ENCODE assay signal across 9 mouse cellular contexts in the genomic region with DNA sequence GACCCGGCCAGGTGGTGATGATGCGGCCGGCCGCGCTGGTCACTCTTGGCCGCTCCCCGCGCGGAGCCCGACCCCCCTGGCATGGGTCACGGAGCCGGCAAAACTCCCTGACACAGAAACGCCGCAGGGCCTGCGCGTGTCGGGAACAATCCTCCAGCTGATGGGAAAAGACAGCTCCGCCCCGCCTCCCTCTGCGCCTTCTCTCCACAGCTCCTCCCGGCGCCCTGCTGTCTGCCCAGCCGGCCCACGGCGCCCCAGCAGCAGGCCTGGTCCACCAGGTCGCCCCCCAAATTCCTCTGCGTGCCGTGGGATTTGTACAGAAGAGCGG. TPM values are rescaled to one million over a fixed set of nuclear protein-coding genes. Genes with fewer than 3 reads are reported as not detected.
DNase-seq lines count a peak whose midpoint lies in the region; ATAC-seq lines count a peak whose summit lies in the region.
"Had no signal": no experiment of that assay in that cellular context is flagged by ENCODE, and none has a peak within 500 bp of the region (broad histone marks: within the 10 kb centered on the region; RNA-seq: fewer than 3 reads in every experiment).

No protein-coding gene starts in this region.

- H3K4me1 ChIP-seq in heart, embryonic 16.5 days (ENCODE audit: control insufficient read depth, insufficient read depth, low read length): peaks cover 10% of the 10 kb centered on the region; the same call in 1 of the 2 replicates
- peaks cover 43% of the 10 kb centered on the region for H3K4me1 ChIP-seq in embryonic facial prominence, embryonic 10.5 days
- H3K4me1 ChIP-seq in intestine, embryonic 16.5 days (ENCODE audit: control insufficient read depth, insufficient read depth, low read length): peaks cover 11% of the 10 kb centered on the region; the same call in 1 of the 2 replicates

- H3K4me3 ChIP-seq in heart, embryonic 16.5 days (ENCODE audit: low read length): peak overlapping the region; percentile 49
- H3K4me3 ChIP-seq in embryonic facial prominence, embryonic 10.5 days: peak overlapping the region; percentile 63
- peak overlapping the region; percentile 42 for H3K4me3 ChIP-seq in intestine, embryonic 16.5 days (ENCODE audit: low read length)

- no peak overlapping the region for H3K27ac ChIP-seq in heart, embryonic 16.5 days (ENCODE audit: low read length)
- peak overlapping the region; percentile 71 for H3K27ac ChIP-seq in embryonic facial prominence, embryonic 10.5 days (replicated peaks)
- no peak overlapping the region for H3K27ac ChIP-seq in intestine, embryonic 16.5 days (ENCODE audit: low read length)

- H3K27me3 ChIP-seq in heart, embryonic 16.5 days (ENCODE audit: control insufficient read depth, insufficient read depth, low read length): peaks cover 77% of the 10 kb centered on the region
- peaks cover 90% of the 10 kb centered on the region for H3K27me3 ChIP-seq in embryonic facial prominence, embryonic 10.5 days (replicated peaks; ENCODE audit: low read depth, poor library complexity, severe bottlenecking)
- H3K27me3 ChIP-seq in intestine, embryonic 16.5 days (replicated peaks; ENCODE audit: control insufficient read depth, insufficient read depth, low read length): peaks cover 73% of the 10 kb centered on the region

- H3K9ac ChIP-seq in heart, embryonic 16.5 days (ENCODE audit: low read length): peak overlapping the region; percentile 60; the same call in 1 of the 2 replicates
- H3K9ac ChIP-seq in intestine, embryonic 16.5 days (ENCODE audit: low read depth, low read length): no peak overlapping the region

- WGBS in heart, embryonic 16.5 days: 1% methylated on average over 29 of the region's 29 CpGs
- under 1% methylated on average over 29 of the region's 29 CpGs for WGBS in embryonic facial prominence, embryonic 10.5 days
- WGBS in intestine, embryonic 16.5 days: under 1% methylated on average over 29 of the region's 29 CpGs

- ATAC-seq in heart, embryonic 16.5 days (replicated peaks; ENCODE audit: extremely low read depth, insufficient read depth, low FRiP score): no peak
- ATAC-seq in intestine, embryonic 16.5 days: no peak
- ATAC-seq in inflammation-experienced regulatory T-cells, adult 6 months: no peak

- peak overlapping the region; percentile 75 for H3K4me2 ChIP-seq in heart, embryonic 16.5 days (ENCODE audit: low read depth, low read length)
- peak overlapping the region; percentile 65 for H3K4me2 ChIP-seq in intestine, embryonic 16.5 days (ENCODE audit: low read depth, low read length)

- H3K36me3 ChIP-seq in heart, embryonic 16.5 days (ENCODE audit: control insufficient read depth, insufficient read depth): no peaks in the 10 kb centered on the region
- no peaks in the 10 kb centered on the region for H3K36me3 ChIP-seq in embryonic facial prominence, embryonic 10.5 days (replicated peaks)
- H3K36me3 ChIP-seq in intestine, embryonic 16.5 days (ENCODE audit: control insufficient read depth, insufficient read depth, low read length): no peaks in the 10 kb centered on the region

- no peak for DNase-seq in heart, adult 9 months (ENCODE audit: low spot score in 2 of 2)
- DNase-seq in embryonic facial prominence, embryonic 10.5 days (ENCODE audit: low spot score): peak; percentile 73
- peak; percentile 4 for DNase-seq in lung, postnatal 14 days
- no peak for DNase-seq in spleen, postnatal 4 days (ENCODE audit: low spot score in 2 of 2)
- no peak for DNase-seq in gastrocnemius, postnatal 4 days (ENCODE audit: low spot score in 2 of 2)

- no peaks in the 10 kb centered on the region for H3K9me3 ChIP-seq in heart, embryonic 16.5 days (replicated peaks; ENCODE audit: control insufficient read depth, low read length)
- H3K9me3 ChIP-seq in embryonic facial prominence, embryonic 10.5 days: no peaks in the 10 kb centered on the region
- H3K9me3 ChIP-seq in intestine, embryonic 16.5 days (ENCODE audit: control insufficient read depth, low read length): no peaks in the 10 kb centered on the region

RNA-seq across cellular contexts. Expression of a gene that starts 35.7 kb away (rescaled TPM):
- not detected in 2 replicates for polyA plus RNA-seq in heart, embryonic 16.5 days (2015; fragmentation: Nextera tagmentation; extraction: Ambion mirVana)
- polyA plus RNA-seq in embryonic facial prominence, embryonic 10.5 days (2016; fragmentation: Nextera tagmentation; extraction: Ambion mirVana): 1.00 and 1.8 TPM in 2 replicates
- polyA plus RNA-seq in intestine, embryonic 16.5 days (2015; fragmentation: Nextera tagmentation; extraction: Ambion mirVana): not detected in 2 replicates
- not detected for polyA plus RNA-seq in inflammation-experienced regulatory T-cells, adult 6 months (2017; shearing (Covaris generic))
- not detected for total RNA-seq in gastrocnemius, postnatal 4 days (2021)
- polyA plus RNA-seq: spleen, adult 2 months had no signal

Comparison
In these comparisons a context has a peak if more than half of its experiments do, and no peak if none do; other contexts are left out.
1. DNase-seq: peak in embryonic facial prominence, embryonic 10.5 days (single experiment) and lung, postnatal 14 days (single experiment); none in heart, adult 9 months (0 of 2), spleen, postnatal 4 days (0 of 2) and gastrocnemius, postnatal 4 days (0 of 2).
2. Peak in every context shown above with its lines, with median percentiles within 50 percentile points of each other: H3K4me3 ChIP-seq.